Mouse (Mus musculus): ENCODE data around the gene Hdac4. TPM values are rescaled to one million over a fixed set of nuclear protein-coding genes. Genes with fewer than 3 reads are reported as not detected.

The Hdac4 gene
- total RNA-seq (2023): 100 to 1,000 TPM; 113 to 144 TPM

DNA sequence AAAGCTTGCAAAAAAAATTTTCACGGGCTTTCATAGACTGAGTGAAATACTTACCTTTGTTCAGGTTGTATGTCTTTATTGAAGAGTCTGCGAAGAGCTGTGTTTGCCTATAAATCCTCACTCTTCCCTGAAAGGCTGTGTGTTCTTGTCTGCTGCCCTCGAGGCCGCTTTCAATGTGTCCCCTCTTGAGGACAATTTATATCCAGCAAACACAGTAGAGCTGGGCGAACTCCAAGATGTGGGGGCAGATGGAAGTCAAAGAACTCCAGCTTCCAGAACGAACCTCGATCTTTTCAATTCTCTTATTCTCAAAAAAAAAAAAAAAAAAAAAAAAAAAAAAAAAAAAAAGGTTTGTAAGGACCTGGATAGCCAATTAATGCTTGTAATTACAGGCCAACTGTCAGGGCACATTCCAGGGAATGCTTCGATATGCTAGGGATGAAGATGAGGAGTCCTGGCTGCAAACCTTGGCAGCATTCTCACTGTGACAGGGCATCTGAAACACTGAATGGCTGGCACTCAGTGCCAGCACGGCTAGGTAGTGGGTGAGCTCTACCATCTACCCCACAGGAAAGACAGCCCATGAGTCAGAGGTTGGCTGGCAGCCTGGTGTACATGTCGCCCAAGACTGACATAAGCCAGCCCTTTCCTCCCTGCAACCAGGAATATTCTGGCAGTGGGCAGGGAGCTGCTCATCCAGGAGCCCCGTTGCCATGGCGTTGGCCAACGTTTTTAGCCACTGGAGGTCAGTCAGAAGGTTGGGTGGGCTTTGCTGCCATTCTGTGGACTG lies at the start of gene Hdac4:
Gene Hdac4, minus strand, starts transcription at position 340 of the 790 bp plus-strand sequence.

All from neutrophil, adult 59 days (primary cell).